Mouse (Mus musculus) midbrain, embryonic 16.5 days (tissue): ENCODE measurements at regions not wholly inside any gene's neighbourhood (a gene's known extent, or its start where the extent isn't known, plus 50 kb on each side); places are given as distances from the start of the nearest gene placed in this dataset.

Experiments
- ATAC-seq: fragments of 200-750 bp; cut with Nextera tagmentation; 2 replicates; pipeline ENCODE4 v1.8.0; 2017; ENCODE audit warnings: moderate TSS enrichment
- H3K27ac ChIP-seq: fragments of 300-500 bp; sonication (generic); 2 replicates; pipeline ENCODE4 v1.5.1; 2014; ENCODE audit warnings: mild to moderate bottlenecking, low read length, mixed read lengths
- H3K27me3 ChIP-seq: fragments of 300-500 bp; sonication (generic); 2 replicates; pipeline ENCODE4 v1.6.1; 2014; ENCODE audit warnings: low read depth, low read length, mixed read lengths; ENCODE audit not compliant: control insufficient read depth, insufficient read depth
- H3K36me3 ChIP-seq: fragments of 300-500 bp; sonication (generic); 2 replicates; pipeline ENCODE4 v1.6.1; 2014; ENCODE audit warnings: mild to moderate bottlenecking, low read length, moderate library complexity, mixed read lengths; ENCODE audit not compliant: control insufficient read depth, insufficient read depth
- H3K4me1 ChIP-seq: fragments of 300-500 bp; sonication (generic); 2 replicates; pipeline ENCODE4 v1.6.1; 2014; ENCODE audit warnings: mild to moderate bottlenecking, low read length, mixed read lengths; ENCODE audit not compliant: control insufficient read depth, insufficient read depth
- H3K4me2 ChIP-seq: fragments of 300-500 bp; sonication (generic); 2 replicates; pipeline ENCODE4 v1.6.1; 2014; ENCODE audit warnings: mild to moderate bottlenecking, low read length, mixed read lengths
- H3K4me3 ChIP-seq: fragments of 300-500 bp; sonication (generic); 2 replicates; pipeline ENCODE4 v1.5.1; 2014; ENCODE audit warnings: low read depth, mild to moderate bottlenecking, low read length, moderate library complexity, mixed read lengths
- H3K9ac ChIP-seq: fragments of 300-500 bp; sonication (generic); 2 replicates; pipeline ENCODE4 v1.6.1; 2014; ENCODE audit warnings: low read depth, low read length, mixed read lengths
- H3K9me3 ChIP-seq: fragments of 300-500 bp; sonication (generic); replicated peaks from 2 replicates; pipeline ENCODE4 v1.6.1; 2014; ENCODE audit warnings: mild to moderate bottlenecking, low read length, mixed read lengths; ENCODE audit not compliant: control insufficient read depth, poor library complexity, severe bottlenecking
- WGBS: fragments of 180-500 bp; shearing (Covaris S2); extraction: QIAGEN DNeasy Blood & Tissue Kit; methylation state at CpG from one replicate; pipeline ENCODE4 v1.1.7; 2014; 5-methylcytosine and 5-hydroxymethylcytosine counted together

GRCm38 (mm10) chr1:153962161-153962720 is 62.2 kb upstream of the Teddm2 start:
- H3K27ac ChIP-seq = peak overlapping the region; percentile 10; the same call in 1 of the 2 replicates
- no peaks in the 10 kb centered on the region for H3K36me3 ChIP-seq
- no peak overlapping the region for H3K9ac ChIP-seq
- ATAC-seq = no peak
- WGBS = 36% methylated on average over 8 of the region's 8 CpGs
- H3K9me3 ChIP-seq = no peaks in the 10 kb centered on the region
- no peak overlapping the region for H3K4me2 ChIP-seq
- H3K4me1 ChIP-seq = no peaks in the 10 kb centered on the region
- no peaks in the 10 kb centered on the region for H3K27me3 ChIP-seq
- H3K4me3 ChIP-seq = no peak overlapping the region

GRCm38 (mm10) chr1:153963744-153964342 is 63.8 kb upstream of the Teddm2 start:
- no peak for ATAC-seq
- no peaks in the 10 kb centered on the region for H3K27me3 ChIP-seq
- no peak overlapping the region for H3K9ac ChIP-seq
- H3K36me3 ChIP-seq = no peaks in the 10 kb centered on the region
- 77% methylated on average over 9 of the region's 9 CpGs for WGBS
- no peak overlapping the region for H3K4me3 ChIP-seq
- no peaks in the 10 kb centered on the region for H3K4me1 ChIP-seq
- H3K27ac ChIP-seq = no peak overlapping the region
- no peak overlapping the region for H3K4me2 ChIP-seq
- H3K9me3 ChIP-seq = no peaks in the 10 kb centered on the region

GRCm38 (mm10) chr1:153969401-153969800 is 69.4 kb upstream of the Teddm2 start:
- Histone ChIP-seq H3K27me3 (no peaks in the 10 kb centered on the region), H3K4me1 (no peaks in the 10 kb centered on the region), H3K4me2 (no peak overlapping the region), H3K9me3 (no peaks in the 10 kb centered on the region), H3K9ac (no peak overlapping the region), H3K4me3 (no peak overlapping the region), H3K36me3 (no peaks in the 10 kb centered on the region), H3K27ac (no peak overlapping the region)
- no peak for ATAC-seq
- WGBS = 97% methylated on average over 4 of the region's 4 CpGs

- H3K4me1 ChIP-seq = 0 out of 2 replicates have a peak, but pooled peaks cover 3% of the 10 kb centered on the region
- no peak overlapping the region for H3K9ac ChIP-seq
- no peaks in the 10 kb centered on the region for H3K27me3 ChIP-seq
- H3K9me3 ChIP-seq = no peaks in the 10 kb centered on the region
- no peak overlapping the region for H3K27ac ChIP-seq
- ATAC-seq = 0 out of 2 replicates have a peak, but pooled peaks have one; percentile 39
- 52% methylated on average over 1 of the region's 1 CpGs for WGBS
- no peak overlapping the region for H3K4me2 ChIP-seq
- H3K4me3 ChIP-seq = no peak overlapping the region
- H3K36me3 ChIP-seq = no peaks in the 10 kb centered on the region
These were observed 74.3 kb upstream of the Teddm2 start for GRCm38 (mm10) chr1:153974300-153974699.

DNA sequence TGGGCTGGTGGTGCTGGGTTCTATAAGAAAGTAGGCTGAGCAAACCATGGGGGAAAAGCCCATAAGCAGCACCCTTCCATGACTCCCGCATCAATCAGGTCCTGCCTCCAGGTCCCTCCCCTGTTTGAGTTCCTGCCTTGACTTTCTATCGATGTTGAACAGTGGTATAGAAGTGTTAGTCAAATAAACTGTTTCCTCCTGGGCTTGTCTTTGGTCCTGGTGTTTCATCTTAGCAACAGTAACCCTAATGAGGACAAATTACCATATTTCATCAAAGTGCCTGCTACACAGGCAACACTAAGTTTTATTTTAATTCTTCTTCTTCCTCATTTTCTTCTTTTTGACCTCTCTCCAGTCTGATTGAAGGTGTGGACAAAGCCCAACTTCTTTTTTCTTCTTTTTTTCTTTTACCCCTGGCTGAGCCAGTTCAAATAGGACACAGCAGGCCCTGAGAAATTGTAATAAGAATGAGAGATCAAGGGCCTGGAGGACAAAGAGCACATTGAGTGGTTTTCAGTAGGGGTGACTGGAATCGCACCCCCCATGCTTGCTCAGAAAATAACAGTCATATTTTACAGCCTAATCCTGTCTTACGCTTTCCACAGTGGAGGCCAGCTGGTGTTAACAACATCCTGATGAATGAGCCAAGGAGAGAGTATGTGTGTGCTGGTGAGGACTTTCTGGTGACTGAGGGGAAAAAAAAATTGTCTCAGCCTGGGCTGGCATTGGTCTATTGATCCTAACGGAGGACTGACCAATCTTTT is 78.1 kb upstream of the Teddm2 start:
- ATAC-seq = peak; percentile 64; the same call in 1 of the 2 replicates
- WGBS = 12% methylated on average over 5 of the region's 5 CpGs
- Histone ChIP-seq H3K36me3 (no peaks in the 10 kb centered on the region), H3K9ac (no peak overlapping the region), H3K4me3 (no peak overlapping the region), H3K4me1 (0 out of 2 replicates have a peak, but pooled peaks cover 3% of the 10 kb centered on the region), H3K9me3 (no peaks in the 10 kb centered on the region), H3K27me3 (no peaks in the 10 kb centered on the region), H3K4me2 (no peak overlapping the region), H3K27ac (no peak overlapping the region)

GRCm38 (mm10) chr1:153980886-153981285 is 80.9 kb upstream of the Teddm2 start:
- H3K27me3 ChIP-seq = no peaks in the 10 kb centered on the region
- H3K4me3 ChIP-seq = no peak overlapping the region
- H3K4me2 ChIP-seq = no peak overlapping the region
- H3K27ac ChIP-seq = no peak overlapping the region
- 0 out of 2 replicates have a peak, but pooled peaks cover 3% of the 10 kb centered on the region for H3K4me1 ChIP-seq
- WGBS = 69% methylated on average over 6 of the region's 6 CpGs
- H3K9me3 ChIP-seq = no peaks in the 10 kb centered on the region
- H3K36me3 ChIP-seq = no peaks in the 10 kb centered on the region
- no peak for ATAC-seq
- H3K9ac ChIP-seq = no peak overlapping the region

DNA sequence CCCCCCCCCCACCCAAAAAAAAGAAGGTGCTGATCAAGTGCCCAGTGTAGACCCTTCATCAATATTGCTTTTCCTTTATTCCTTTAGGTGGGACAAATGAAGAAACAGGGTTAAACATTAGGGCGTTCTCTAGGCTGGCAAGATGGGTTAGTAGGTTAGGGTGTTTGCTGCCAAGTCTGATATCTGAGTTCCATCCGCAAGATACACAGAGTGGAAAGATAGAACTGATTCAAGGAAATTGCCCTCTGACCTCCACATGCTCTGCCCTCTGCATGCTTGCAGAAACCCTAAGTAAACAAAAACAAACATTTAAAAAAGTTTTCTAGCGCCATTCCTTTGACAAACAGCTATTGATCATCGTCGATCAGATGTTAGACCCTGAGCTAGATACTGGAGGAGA is 85.6 kb upstream of the Teddm2 start:
- ATAC-seq = no peak
- peaks cover 2% of the 10 kb centered on the region; the same call in 1 of the 2 replicates for H3K9me3 ChIP-seq
- H3K4me3 ChIP-seq = no peak overlapping the region
- no peaks in the 10 kb centered on the region for H3K27me3 ChIP-seq
- no peaks in the 10 kb centered on the region for H3K4me1 ChIP-seq
- H3K36me3 ChIP-seq = no peaks in the 10 kb centered on the region
- WGBS = 94% methylated on average over 5 of the region's 5 CpGs
- no peak overlapping the region for H3K9ac ChIP-seq
- H3K27ac ChIP-seq = no peak overlapping the region
- H3K4me2 ChIP-seq = no peak overlapping the region

GRCm38 (mm10) chr1:153986632-153987031 is 86.6 kb upstream of the Teddm2 start:
- H3K27ac ChIP-seq = no peak overlapping the region
- no peaks in the 10 kb centered on the region for H3K27me3 ChIP-seq
- H3K4me2 ChIP-seq = no peak overlapping the region
- ATAC-seq = no peak
- peaks cover 2% of the 10 kb centered on the region; the same call in 1 of the 2 replicates for H3K9me3 ChIP-seq
- no peak overlapping the region for H3K4me3 ChIP-seq
- H3K36me3 ChIP-seq = no peaks in the 10 kb centered on the region
- WGBS = 89% methylated on average over 6 of the region's 6 CpGs
- no peak overlapping the region for H3K9ac ChIP-seq
- H3K4me1 ChIP-seq = no peaks in the 10 kb centered on the region

- Histone ChIP-seq H3K9me3 (peaks cover 2% of the 10 kb centered on the region; the same call in 1 of the 2 replicates), H3K27me3 (no peaks in the 10 kb centered on the region), H3K27ac (no peak overlapping the region), H3K4me2 (no peak overlapping the region), H3K9ac (no peak overlapping the region), H3K4me3 (no peak overlapping the region), H3K4me1 (no peaks in the 10 kb centered on the region), H3K36me3 (no peaks in the 10 kb centered on the region)
- 50% methylated on average over 1 of the region's 2 CpGs for WGBS
- ATAC-seq = no peak
These were observed 88.3 kb upstream of the Teddm2 start for GRCm38 (mm10) chr1:153988297-153988696.
